Mouse (Mus musculus): ENCODE measurements around the gene 2310022B05Rik. TPM values are rescaled to one million over a fixed set of nuclear protein-coding genes. Genes with fewer than 3 reads are reported as not detected.

2310022B05Rik gene
- total and polyA plus RNA-seq, 2 experiments from 2014 or later = 31.4 to 87.6 TPM

DNA sequence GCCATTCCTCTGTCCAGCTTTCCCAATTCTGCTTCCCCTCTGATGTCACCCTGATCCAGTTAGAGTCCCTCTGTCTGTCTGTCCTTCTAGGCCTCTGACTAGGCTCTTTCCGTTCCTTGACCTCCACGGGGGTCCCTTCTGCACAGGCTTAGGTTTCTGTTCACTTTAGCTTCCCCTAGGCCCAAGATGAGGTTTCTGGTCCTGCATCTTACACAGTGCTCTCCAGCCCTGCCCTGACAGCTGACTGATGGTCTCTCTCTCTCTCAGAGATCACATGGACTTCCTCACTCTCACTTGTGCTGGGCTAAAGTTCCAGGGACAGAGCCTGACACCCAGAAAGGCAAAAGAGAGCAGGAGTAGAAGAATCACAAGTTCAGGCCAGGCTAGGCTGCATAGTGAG, 76.6 kb downstream of the 2310022B05Rik start:
- no peaks in the 10 kb centered on the region for H3K4me1 ChIP-seq (ENCODE audit: insufficient read depth, low read length)
- TF ChIP-seq CTCF (IDR thresholded peaks at IDR 0.05) = no peak
- no peak for DNase-seq (ENCODE audit: low spot score)
- no peak overlapping the region for H3K27ac ChIP-seq (ENCODE audit: low read depth, low read length)
- 93% methylated on average over 2 of the region's 2 CpGs for WGBS
- no peaks in the 10 kb centered on the region for H3K36me3 ChIP-seq (ENCODE audit: insufficient read depth, low read length)
- no peak overlapping the region for H3K4me3 ChIP-seq (ENCODE audit: low read depth, low read length)
- ATAC-seq (ENCODE audit: low FRiP score) = no peak
- no peak overlapping the region for H3K4me2 ChIP-seq (ENCODE audit: low read depth, low read length, poor library complexity, severe bottlenecking)
- H3K9me3 ChIP-seq (ENCODE audit: low read length) = no peaks in the 10 kb centered on the region
- no peaks in the 10 kb centered on the region for H3K27me3 ChIP-seq (ENCODE audit: insufficient read depth, low read length)
- no peak overlapping the region for H3K9ac ChIP-seq (replicated peaks; ENCODE audit: low read length, poor library complexity, severe bottlenecking)

Other genes starting within 250 kb of the 2310022B05Rik start
- 61.1 and 77.0 TPM in 2 replicates for gene Pgbd5, start 223.7 kb downstream of the 2310022B05Rik start, total RNA-seq (2014; rRNA removed)
- gene Pgbd5, start 223.7 kb downstream of the 2310022B05Rik start, polyA plus RNA-seq (2015; fragmentation: Nextera tagmentation; extraction: Ambion mirVana) = 12.2 and 13.5 TPM in 2 replicates
- gene Cog2, start 142.6 kb downstream of the 2310022B05Rik start, total RNA-seq (2014; rRNA removed) = 26.2 and 26.7 TPM in 2 replicates
- 15.8 and 18.8 TPM in 2 replicates for gene Cog2, start 142.6 kb downstream of the 2310022B05Rik start, polyA plus RNA-seq (2015; fragmentation: Nextera tagmentation; extraction: Ambion mirVana)
- gene Agt, start 93.7 kb downstream of the 2310022B05Rik start, total RNA-seq (2014; rRNA removed) = 75.5 and 104 TPM in 2 replicates
- gene Agt, start 93.7 kb downstream of the 2310022B05Rik start, polyA plus RNA-seq (2015; fragmentation: Nextera tagmentation; extraction: Ambion mirVana) = 65.9 and 83.6 TPM in 2 replicates
- gene Capn9, start 87.3 kb downstream of the 2310022B05Rik start, total RNA-seq (2014; rRNA removed) = 0.27 TPM in 1 of 2 replicates, not detected in the other
- 0.43 and 0.52 TPM in 2 replicates for gene Capn9, start 87.3 kb downstream of the 2310022B05Rik start, polyA plus RNA-seq (2015; fragmentation: Nextera tagmentation; extraction: Ambion mirVana)
- gene Ttc13, start 58.6 kb upstream of the 2310022B05Rik start, total RNA-seq (2014; rRNA removed) = 64.8 and 76.5 TPM in 2 replicates
- gene Ttc13, start 58.6 kb upstream of the 2310022B05Rik start, polyA plus RNA-seq (2015; fragmentation: Nextera tagmentation; extraction: Ambion mirVana) = 64.0 and 66.5 TPM in 2 replicates
- 22.5 and 25.4 TPM in 2 replicates for gene Arv1, start 58.8 kb upstream of the 2310022B05Rik start, total RNA-seq (2014; rRNA removed)
- gene Arv1, start 58.8 kb upstream of the 2310022B05Rik start, polyA plus RNA-seq (2015; fragmentation: Nextera tagmentation; extraction: Ambion mirVana) = 35.2 and 35.7 TPM in 2 replicates
- 1.2 TPM in 1 of 2 replicates, not detected in the other for gene Fam89a, start 88.5 kb upstream of the 2310022B05Rik start, total RNA-seq (2014; rRNA removed)
- gene Fam89a, start 88.5 kb upstream of the 2310022B05Rik start, polyA plus RNA-seq (2015; fragmentation: Nextera tagmentation; extraction: Ambion mirVana) = 0.25 and 0.26 TPM in 2 replicates
- 87.1 and 104 TPM in 2 replicates for gene Trim67, start 129.7 kb upstream of the 2310022B05Rik start, total RNA-seq (2014; rRNA removed)
- 22.0 and 25.6 TPM in 2 replicates for gene Trim67, start 129.7 kb upstream of the 2310022B05Rik start, polyA plus RNA-seq (2015; fragmentation: Nextera tagmentation; extraction: Ambion mirVana)
- 45.1 and 47.2 TPM in 2 replicates for gene Gnpat, start 199.7 kb upstream of the 2310022B05Rik start, total RNA-seq (2014; rRNA removed)
- 48.2 and 58.5 TPM in 2 replicates for gene Gnpat, start 199.7 kb upstream of the 2310022B05Rik start, polyA plus RNA-seq (2015; fragmentation: Nextera tagmentation; extraction: Ambion mirVana)
- gene 2810004N23Rik, start 199.8 kb upstream of the 2310022B05Rik start, total RNA-seq (2014; rRNA removed) = 20.6 and 24.7 TPM in 2 replicates
- 20.3 and 20.4 TPM in 2 replicates for gene 2810004N23Rik, start 199.8 kb upstream of the 2310022B05Rik start, polyA plus RNA-seq (2015; fragmentation: Nextera tagmentation; extraction: Ambion mirVana)
- 33.6 and 34.4 TPM in 2 replicates for gene Exoc8, start 234.3 kb upstream of the 2310022B05Rik start, total RNA-seq (2014; rRNA removed)
- 10.5 and 10.7 TPM in 2 replicates for gene Exoc8, start 234.3 kb upstream of the 2310022B05Rik start, polyA plus RNA-seq (2015; fragmentation: Nextera tagmentation; extraction: Ambion mirVana)
- 13.9 and 17.1 TPM in 2 replicates for gene Sprtn, start 234.5 kb upstream of the 2310022B05Rik start, total RNA-seq (2014; rRNA removed)
- gene Sprtn, start 234.5 kb upstream of the 2310022B05Rik start, polyA plus RNA-seq (2015; fragmentation: Nextera tagmentation; extraction: Ambion mirVana) = 6.0 and 6.1 TPM in 2 replicates